26 mouse cellular contexts compared by ENCODE assay signal in genomic region chr14:22822942-22823341, GRCm38 (mm10).
A peak's percentile ranks its signal among the peaks of the same experiment; 100 is the strongest.
DNase-seq lines count a peak whose midpoint lies in the region; ATAC-seq and TF ChIP-seq lines count a peak whose summit lies in the region.
"Had no signal": no experiment of that assay in that cellular context is flagged by ENCODE, and none has a peak within 500 bp of the region (broad histone marks: within the 10 kb centered on the region; RNA-seq: fewer than 3 reads in every experiment).

No protein-coding gene starts in this region.

- H3K4me1 ChIP-seq in kidney, postnatal 0 days (replicated peaks; ENCODE audit: insufficient read depth, low read length): no peaks in the 10 kb centered on the region; the same call in 1 of the 2 replicates
- peaks cover 12% of the 10 kb centered on the region for H3K4me1 ChIP-seq in embryonic fibroblast, embryonic 13.5 days (ENCODE audit: control insufficient read depth, insufficient read depth, low read length)
- H3K4me1 ChIP-seq in hindbrain, postnatal 0 days (ENCODE audit: insufficient read depth, low read length): no peaks in the 10 kb centered on the region
- H3K4me1 ChIP-seq: embryonic facial prominence, embryonic 12.5 days; forebrain, embryonic 10.5 days; forebrain, embryonic 13.5 days; heart, embryonic 12.5 days; heart, embryonic 15.5 days; hindbrain, embryonic 10.5 days; hindbrain, embryonic 13.5 days had no signal

- 34% methylated on average over 3 of the region's 3 CpGs for WGBS in kidney, postnatal 0 days
- 66% methylated on average over 3 of the region's 3 CpGs for WGBS in hindbrain, postnatal 0 days

- H3K27me3 ChIP-seq in kidney, postnatal 0 days (ENCODE audit: insufficient read depth, low read length): no peaks in the 10 kb centered on the region
- H3K27me3 ChIP-seq in hindbrain, postnatal 0 days (ENCODE audit: insufficient read depth, low read length): no peaks in the 10 kb centered on the region
- H3K27me3 ChIP-seq: embryonic facial prominence, embryonic 12.5 days; forebrain, embryonic 13.5 days; heart, embryonic 12.5 days; heart, embryonic 15.5 days; hindbrain, embryonic 13.5 days had no signal

- no peak for TF ChIP-seq CTCF in kidney, postnatal 0 days (IDR thresholded peaks at IDR 0.05; ENCODE audit: low read depth)
- TF ChIP-seq CTCF in embryonic fibroblast, embryonic 13.5 days (IDR thresholded peaks at IDR 0.05; ENCODE audit: borderline replicate concordance, insufficient read depth, low read length): no peak
- TF ChIP-seq CTCF in hindbrain, postnatal 0 days (IDR thresholded peaks at IDR 0.05; ENCODE audit: low read depth): no peak

- no peaks in the 10 kb centered on the region for H3K36me3 ChIP-seq in kidney, postnatal 0 days (ENCODE audit: insufficient read depth, low read length)
- no peaks in the 10 kb centered on the region for H3K36me3 ChIP-seq in hindbrain, postnatal 0 days (ENCODE audit: insufficient read depth, low read length)
- H3K36me3 ChIP-seq: embryonic facial prominence, embryonic 12.5 days; forebrain, embryonic 10.5 days; heart, embryonic 12.5 days; heart, embryonic 15.5 days; hindbrain, embryonic 10.5 days; hindbrain, embryonic 13.5 days had no signal

- no peak for ATAC-seq in kidney, postnatal 0 days (replicated peaks; ENCODE audit: low FRiP score, low read depth)
- ATAC-seq in hindbrain, postnatal 0 days: no peak
- ATAC-seq: forebrain, embryonic 13.5 days; forebrain, embryonic 16.5 days; hindbrain, embryonic 16.5 days; inflammation-experienced regulatory T-cells, adult 6 months; intestine, embryonic 16.5 days had no signal

- H3K9ac ChIP-seq in kidney, postnatal 0 days (ENCODE audit: low read depth, low read length): no peak overlapping the region
- H3K9ac ChIP-seq in hindbrain, postnatal 0 days (replicated peaks; ENCODE audit: low read length): no peak overlapping the region
- H3K9ac ChIP-seq: embryonic facial prominence, embryonic 12.5 days; forebrain, embryonic 13.5 days; heart, embryonic 12.5 days; heart, embryonic 15.5 days; hindbrain, embryonic 13.5 days had no signal

- no peak overlapping the region for H3K4me3 ChIP-seq in kidney, postnatal 0 days (replicated peaks; ENCODE audit: low read depth, low read length)
- H3K4me3 ChIP-seq in embryonic fibroblast, embryonic 13.5 days (ENCODE audit: insufficient read depth, low read length): no peak overlapping the region
- no peak overlapping the region for H3K4me3 ChIP-seq in hindbrain, postnatal 0 days (ENCODE audit: low read length)
- H3K4me3 ChIP-seq: embryonic facial prominence, embryonic 12.5 days; forebrain, embryonic 10.5 days; forebrain, embryonic 13.5 days; heart, embryonic 12.5 days; heart, embryonic 15.5 days; hindbrain, embryonic 10.5 days; hindbrain, embryonic 13.5 days had no signal

- TF ChIP-seq POLR2A in embryonic fibroblast, embryonic 13.5 days (IDR thresholded peaks at IDR 0.05; ENCODE audit: low read depth, low read length): no peak

- no peak overlapping the region for H3K4me2 ChIP-seq in kidney, postnatal 0 days (ENCODE audit: low read length)
- H3K4me2 ChIP-seq in hindbrain, postnatal 0 days (ENCODE audit: low read depth, low read length): no peak overlapping the region
- H3K4me2 ChIP-seq: embryonic facial prominence, embryonic 12.5 days; forebrain, embryonic 13.5 days; heart, embryonic 12.5 days; heart, embryonic 15.5 days; hindbrain, embryonic 13.5 days had no signal

- peak; percentile 51 for DNase-seq in kidney, postnatal 0 days (ENCODE audit: low spot score)
- no peak for DNase-seq in kidney, adult 11 months
- peak; percentile 75 for DNase-seq in Muller cell, postnatal 12 days (ENCODE audit: inconsistent ontology term)
- DNase-seq in hindbrain, postnatal 0 days (ENCODE audit: low spot score): no peak
- DNase-seq in spleen, postnatal 36 days (ENCODE audit: low spot score in 2 of 2): no peak
- DNase-seq: adrenal gland, adult 8-10 months; adrenal gland, postnatal 25 days; cerebellum, adult 11-12 months; cerebellum, adult 8-10 months; cerebellum, postnatal 14 days; gastrocnemius, postnatal 10 days; gastrocnemius, postnatal 36 days; heart, postnatal 10 days; heart, postnatal 36 days had no signal

- H3K9me3 ChIP-seq in kidney, postnatal 0 days (replicated peaks; ENCODE audit: low read length): no peaks in the 10 kb centered on the region
- H3K9me3 ChIP-seq in hindbrain, postnatal 0 days (ENCODE audit: low read length): no peaks in the 10 kb centered on the region
- H3K9me3 ChIP-seq: embryonic facial prominence, embryonic 12.5 days; forebrain, embryonic 10.5 days; forebrain, embryonic 13.5 days; heart, embryonic 12.5 days; heart, embryonic 15.5 days; hindbrain, embryonic 10.5 days; hindbrain, embryonic 13.5 days had no signal

- no peak overlapping the region for H3K27ac ChIP-seq in kidney, postnatal 0 days
- H3K27ac ChIP-seq in embryonic fibroblast, embryonic 13.5 days (ENCODE audit: insufficient read depth, low read length): peak overlapping the region; percentile 98
- H3K27ac ChIP-seq in hindbrain, postnatal 0 days: no peak overlapping the region
- H3K27ac ChIP-seq: embryonic facial prominence, embryonic 12.5 days; forebrain, embryonic 10.5 days; forebrain, embryonic 13.5 days; heart, embryonic 15.5 days; hindbrain, embryonic 10.5 days; hindbrain, embryonic 13.5 days had no signal

Comparison
In these comparisons a context has a peak if more than half of its experiments do, and no peak if none do; other contexts are left out.
1. DNase-seq: peak in kidney, postnatal 0 days (single experiment) and Muller cell, postnatal 12 days (single experiment); none in kidney, adult 11 months (single experiment), hindbrain, postnatal 0 days (single experiment) and spleen, postnatal 36 days (0 of 2).